Mouse (Mus musculus): Measurements from ENCODE around the gene Hltf. TPM values are rescaled to one million over a fixed set of nuclear protein-coding genes. Genes with fewer than 3 reads are reported as not detected.

The Hltf gene
- polyA plus RNA-seq, 1 experiment from 2014 or later: 20.4 TPM

GRCm38 (mm10) chr3:20058197-20058541 lies 558 bp downstream of the Hltf start:
- Histone ChIP-seq H3K4me3 (ENCODE audit: low read depth, low read length) (peak overlapping the region; percentile 76), H3K4me2 (ENCODE audit: low read depth, low read length) (peak overlapping the region; percentile 66), H3K36me3 (ENCODE audit: control insufficient read depth, insufficient read depth, low read length) (peaks cover 12% of the 10 kb centered on the region; the same call in 1 of the 2 replicates), H3K4me1 (ENCODE audit: control insufficient read depth, insufficient read depth, low read length) (0 out of 2 replicates have a peak, but pooled peaks cover 3% of the 10 kb centered on the region), H3K9ac (ENCODE audit: low read depth, low read length) (peak overlapping the region; percentile 81), H3K9me3 (ENCODE audit: control insufficient read depth, low read length) (no peaks in the 10 kb centered on the region), H3K27ac (replicated peaks; ENCODE audit: low read depth, low read length) (no peak overlapping the region), H3K27me3 (replicated peaks; ENCODE audit: control insufficient read depth, insufficient read depth, low read length) (no peaks in the 10 kb centered on the region)
- DNase-seq (ENCODE audit: low spot score) (no peak), ATAC-seq (ENCODE audit: low read depth) (peak; percentile 0; the same call in 1 of the 2 replicates)
- WGBS: 0% methylated on average over 7 of the region's 9 CpGs

GRCm38 (mm10) chr3:20076145-20077053 lies 18.8 kb downstream of the Hltf start:
- Histone ChIP-seq H3K4me1 (ENCODE audit: control insufficient read depth, insufficient read depth, low read length) (no peaks in the 10 kb centered on the region), H3K27ac (replicated peaks; ENCODE audit: low read depth, low read length) (no peak overlapping the region), H3K4me3 (ENCODE audit: low read depth, low read length) (no peak overlapping the region), H3K27me3 (replicated peaks; ENCODE audit: control insufficient read depth, insufficient read depth, low read length) (no peaks in the 10 kb centered on the region), H3K9ac (ENCODE audit: low read depth, low read length) (no peak overlapping the region), H3K9me3 (ENCODE audit: control insufficient read depth, low read length) (no peaks in the 10 kb centered on the region), H3K36me3 (ENCODE audit: control insufficient read depth, insufficient read depth, low read length) (peaks cover 27% of the 10 kb centered on the region), H3K4me2 (ENCODE audit: low read depth, low read length) (no peak overlapping the region)
- ATAC-seq (ENCODE audit: low read depth): no peak
- WGBS: 72% methylated on average over 11 of the region's 11 CpGs
- DNase-seq (ENCODE audit: low spot score): peak; percentile 5

- Histone ChIP-seq H3K4me3 (ENCODE audit: low read depth, low read length) (no peak overlapping the region), H3K36me3 (ENCODE audit: control insufficient read depth, insufficient read depth, low read length) (peaks cover 38% of the 10 kb centered on the region), H3K27ac (replicated peaks; ENCODE audit: low read depth, low read length) (no peak overlapping the region), H3K27me3 (replicated peaks; ENCODE audit: control insufficient read depth, insufficient read depth, low read length) (no peaks in the 10 kb centered on the region), H3K9ac (ENCODE audit: low read depth, low read length) (no peak overlapping the region), H3K9me3 (ENCODE audit: control insufficient read depth, low read length) (no peaks in the 10 kb centered on the region), H3K4me2 (ENCODE audit: low read depth, low read length) (no peak overlapping the region), H3K4me1 (ENCODE audit: control insufficient read depth, insufficient read depth, low read length) (no peaks in the 10 kb centered on the region)
- 70% methylated on average over 3 of the region's 3 CpGs for WGBS
- no peak for DNase-seq (ENCODE audit: low spot score)
- no peak for ATAC-seq (ENCODE audit: low read depth)
Measured at GRCm38 (mm10) chr3:20082161-20082560, 24.6 kb downstream of the Hltf start.

- no peaks in the 10 kb centered on the region for H3K27me3 ChIP-seq (replicated peaks; ENCODE audit: control insufficient read depth, insufficient read depth, low read length)
- H3K4me1 ChIP-seq (ENCODE audit: control insufficient read depth, insufficient read depth, low read length): no peaks in the 10 kb centered on the region
- no peak overlapping the region for H3K9ac ChIP-seq (ENCODE audit: low read depth, low read length)
- no peak overlapping the region for H3K4me2 ChIP-seq (ENCODE audit: low read depth, low read length)
- no peaks in the 10 kb centered on the region for H3K9me3 ChIP-seq (ENCODE audit: control insufficient read depth, low read length)
- WGBS: 70% methylated on average over 3 of the region's 3 CpGs
- peaks cover 18% of the 10 kb centered on the region for H3K36me3 ChIP-seq (ENCODE audit: control insufficient read depth, insufficient read depth, low read length)
- H3K27ac ChIP-seq (replicated peaks; ENCODE audit: low read depth, low read length): no peak overlapping the region
- no peak overlapping the region for H3K4me3 ChIP-seq (ENCODE audit: low read depth, low read length)
- DNase-seq (ENCODE audit: low spot score) (no peak), ATAC-seq (ENCODE audit: low read depth) (no peak)
Measured at GRCm38 (mm10) chr3:20103830-20104229, 46.2 kb downstream of the Hltf start.

GRCm38 (mm10) chr3:20104318-20104717 lies 46.7 kb downstream of the Hltf start:
- no peak for ATAC-seq (ENCODE audit: low read depth)
- WGBS: 84% methylated on average over 8 of the region's 8 CpGs
- Histone ChIP-seq H3K4me3 (ENCODE audit: low read depth, low read length) (no peak overlapping the region), H3K9ac (ENCODE audit: low read depth, low read length) (no peak overlapping the region), H3K27me3 (replicated peaks; ENCODE audit: control insufficient read depth, insufficient read depth, low read length) (no peaks in the 10 kb centered on the region), H3K27ac (replicated peaks; ENCODE audit: low read depth, low read length) (no peak overlapping the region), H3K36me3 (ENCODE audit: control insufficient read depth, insufficient read depth, low read length) (peaks cover 20% of the 10 kb centered on the region), H3K4me2 (ENCODE audit: low read depth, low read length) (no peak overlapping the region), H3K9me3 (ENCODE audit: control insufficient read depth, low read length) (no peaks in the 10 kb centered on the region), H3K4me1 (ENCODE audit: control insufficient read depth, insufficient read depth, low read length) (no peaks in the 10 kb centered on the region)
- DNase-seq (ENCODE audit: low spot score): no peak

- Histone ChIP-seq H3K27ac (replicated peaks; ENCODE audit: low read depth, low read length) (no peak overlapping the region), H3K4me3 (ENCODE audit: low read depth, low read length) (no peak overlapping the region), H3K9me3 (ENCODE audit: control insufficient read depth, low read length) (no peaks in the 10 kb centered on the region), H3K9ac (ENCODE audit: low read depth, low read length) (no peak overlapping the region), H3K36me3 (ENCODE audit: control insufficient read depth, insufficient read depth, low read length) (peaks cover 24% of the 10 kb centered on the region), H3K27me3 (replicated peaks; ENCODE audit: control insufficient read depth, insufficient read depth, low read length) (no peaks in the 10 kb centered on the region), H3K4me2 (ENCODE audit: low read depth, low read length) (no peak overlapping the region), H3K4me1 (ENCODE audit: control insufficient read depth, insufficient read depth, low read length) (no peaks in the 10 kb centered on the region)
- ATAC-seq (ENCODE audit: low read depth): no peak
- WGBS: 82% methylated on average over 2 of the region's 2 CpGs
- DNase-seq (ENCODE audit: low spot score): no peak
Measured at GRCm38 (mm10) chr3:20104776-20105175, 47.2 kb downstream of the Hltf start.

DNA sequence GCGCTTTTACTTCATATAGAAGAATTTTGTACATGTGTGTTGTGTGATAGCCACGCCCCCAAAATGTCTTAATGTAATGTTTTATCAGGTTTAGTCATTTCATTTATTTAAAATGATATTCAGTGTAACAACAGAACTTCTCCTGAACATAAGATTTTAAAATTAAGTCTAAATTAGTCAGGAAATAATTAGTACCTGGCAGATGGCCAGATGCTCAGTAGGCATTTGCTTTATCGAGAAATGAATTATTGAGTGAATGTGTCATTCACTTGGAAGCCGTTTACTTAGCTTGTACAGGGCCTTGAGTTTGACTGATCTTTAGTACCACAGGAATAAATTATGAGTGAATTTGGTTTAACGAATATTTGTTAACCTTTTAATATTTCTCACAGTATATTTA lies 51.3 kb downstream of the Hltf start:
- H3K4me1 ChIP-seq (ENCODE audit: control insufficient read depth, insufficient read depth, low read length): no peaks in the 10 kb centered on the region
- DNase-seq (ENCODE audit: low spot score) (no peak), ATAC-seq (ENCODE audit: low read depth) (no peak)
- no peak overlapping the region for H3K4me2 ChIP-seq (ENCODE audit: low read depth, low read length)
- H3K27me3 ChIP-seq (replicated peaks; ENCODE audit: control insufficient read depth, insufficient read depth, low read length): no peaks in the 10 kb centered on the region
- H3K4me3 ChIP-seq (ENCODE audit: low read depth, low read length): no peak overlapping the region
- no peaks in the 10 kb centered on the region for H3K9me3 ChIP-seq (ENCODE audit: control insufficient read depth, low read length)
- no peak overlapping the region for H3K9ac ChIP-seq (ENCODE audit: low read depth, low read length)
- H3K27ac ChIP-seq (replicated peaks; ENCODE audit: low read depth, low read length): no peak overlapping the region
- WGBS: 89% methylated on average over 5 of the region's 5 CpGs
- peaks cover 41% of the 10 kb centered on the region; the same call in 1 of the 2 replicates for H3K36me3 ChIP-seq (ENCODE audit: control insufficient read depth, insufficient read depth, low read length)

- H3K36me3 ChIP-seq (ENCODE audit: control insufficient read depth, insufficient read depth, low read length): peaks cover 45% of the 10 kb centered on the region
- H3K9ac ChIP-seq (ENCODE audit: low read depth, low read length): no peak overlapping the region
- 89% methylated on average over 2 of the region's 2 CpGs for WGBS
- ATAC-seq (ENCODE audit: low read depth): no peak
- H3K27me3 ChIP-seq (replicated peaks; ENCODE audit: control insufficient read depth, insufficient read depth, low read length): no peaks in the 10 kb centered on the region
- no peak for DNase-seq (ENCODE audit: low spot score)
- no peaks in the 10 kb centered on the region for H3K4me1 ChIP-seq (ENCODE audit: control insufficient read depth, insufficient read depth, low read length)
- H3K9me3 ChIP-seq (ENCODE audit: control insufficient read depth, low read length): no peaks in the 10 kb centered on the region
- H3K4me3 ChIP-seq (ENCODE audit: low read depth, low read length): no peak overlapping the region
- H3K27ac ChIP-seq (replicated peaks; ENCODE audit: low read depth, low read length): no peak overlapping the region
- H3K4me2 ChIP-seq (ENCODE audit: low read depth, low read length): no peak overlapping the region
Measured at GRCm38 (mm10) chr3:20111913-20112312, 54.3 kb downstream of the Hltf start.

Data from embryonic facial prominence, embryonic 14.5 days (tissue).